In genomic region chr4:100039741-100040140, GRCm38 (mm10) we compare ENCODE assay signal across 15 mouse cellular contexts. TPM values are rescaled to one million over a fixed set of nuclear protein-coding genes. Genes with fewer than 3 reads are reported as not detected.
"Had no signal": no experiment of that assay in that cellular context is flagged by ENCODE, and none has a peak within 500 bp of the region (broad histone marks: within the 10 kb centered on the region; RNA-seq: fewer than 3 reads in every experiment).

No protein-coding gene starts in this region.

- H3K9me3 ChIP-seq: neural tube, embryonic 12.5 days; neural tube, embryonic 13.5 days; neural tube, embryonic 15.5 days; stomach, embryonic 15.5 days had no signal

- H3K4me3 ChIP-seq: neural tube, embryonic 12.5 days; neural tube, embryonic 13.5 days; neural tube, embryonic 15.5 days; stomach, embryonic 15.5 days had no signal

- H3K36me3 ChIP-seq: neural tube, embryonic 12.5 days; neural tube, embryonic 13.5 days; neural tube, embryonic 15.5 days; stomach, embryonic 15.5 days had no signal

- DNase-seq: retina, postnatal 1 day; right cerebral cortex, adult 18-20 months; right cerebral cortex, postnatal 14 days; right cerebral cortex, postnatal 25 days; right cerebral cortex, postnatal 4 days; spleen, adult 18-20 months; thymus, adult 2 months; thymus, postnatal 25 days; thymus, postnatal 36 days; thymus, postnatal 4 days had no signal

- H3K27me3 ChIP-seq: neural tube, embryonic 12.5 days; neural tube, embryonic 13.5 days; neural tube, embryonic 15.5 days; stomach, embryonic 15.5 days had no signal

RNA-seq across cellular contexts. Expression of gene Ror1, which starts 55.9 kb away (rescaled TPM):
- total RNA-seq: neutrophil, adult 5-6 weeks had no signal
